26 mouse cellular contexts compared by ENCODE assay signal in the genomic region with DNA sequence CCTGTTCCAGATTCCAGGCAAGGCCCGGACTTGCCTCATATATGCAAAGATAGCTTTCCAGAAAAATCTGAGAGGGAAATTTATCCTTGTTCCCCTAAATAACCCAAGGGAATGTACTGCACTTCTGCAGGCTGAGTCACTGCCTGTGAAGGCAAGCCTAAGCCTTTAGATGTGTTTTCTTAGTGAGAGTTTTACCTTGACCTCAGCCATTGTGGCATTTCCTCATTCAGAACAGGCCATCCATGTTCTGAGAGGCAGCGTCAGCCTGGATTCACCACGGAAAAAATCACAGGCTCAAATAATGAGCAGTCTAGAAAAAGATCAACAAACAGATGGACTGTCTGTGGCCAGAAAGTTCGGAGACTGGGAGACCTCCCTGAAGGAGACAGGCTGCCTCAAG.
A peak's percentile ranks its signal among the peaks of the same experiment; 100 is the strongest.
DNase-seq lines count a peak whose midpoint lies in the region; ATAC-seq and TF ChIP-seq lines count a peak whose summit lies in the region.
"Had no signal": no experiment of that assay in that cellular context is flagged by ENCODE, and none has a peak within 500 bp of the region (broad histone marks: within the 10 kb centered on the region; RNA-seq: fewer than 3 reads in every experiment).

No protein-coding gene starts in this region.

- H3K9ac ChIP-seq in intestine, embryonic 16.5 days (ENCODE audit: low read depth, low read length): no peak overlapping the region
- H3K9ac ChIP-seq in intestine, postnatal 0 days (ENCODE audit: low read depth, low read length): no peak overlapping the region
- H3K9ac ChIP-seq: embryonic facial prominence, embryonic 13.5 days; forebrain, embryonic 12.5 days; forebrain, postnatal 0 days; heart, embryonic 15.5 days; midbrain, embryonic 13.5 days; neural tube, embryonic 13.5 days had no signal

- H3K4me1 ChIP-seq in intestine, embryonic 16.5 days (ENCODE audit: control insufficient read depth, insufficient read depth, low read length): peaks cover 4% of the 10 kb centered on the region
- no peaks in the 10 kb centered on the region for H3K4me1 ChIP-seq in intestine, postnatal 0 days (replicated peaks; ENCODE audit: control insufficient read depth, insufficient read depth, low read length)
- H3K4me1 ChIP-seq in heart, embryonic 10.5 days: peaks cover 9% of the 10 kb centered on the region; the same call in 1 of the 2 replicates
- H3K4me1 ChIP-seq: heart, embryonic 15.5 days had no signal

- no peaks in the 10 kb centered on the region for H3K27me3 ChIP-seq in intestine, embryonic 16.5 days (replicated peaks; ENCODE audit: control insufficient read depth, insufficient read depth, low read length)
- no peaks in the 10 kb centered on the region for H3K27me3 ChIP-seq in intestine, postnatal 0 days (replicated peaks; ENCODE audit: control insufficient read depth, insufficient read depth, low read length)
- no peaks in the 10 kb centered on the region for H3K27me3 ChIP-seq in Patski
- no peaks in the 10 kb centered on the region for H3K27me3 ChIP-seq in heart, embryonic 10.5 days (ENCODE audit: insufficient read depth, poor library complexity, severe bottlenecking)
- H3K27me3 ChIP-seq: CH12.LX; embryonic facial prominence, embryonic 13.5 days; heart, embryonic 15.5 days; midbrain, embryonic 13.5 days; neural tube, embryonic 13.5 days had no signal

- H3K36me3 ChIP-seq in intestine, embryonic 16.5 days (ENCODE audit: control insufficient read depth, insufficient read depth, low read length): no peaks in the 10 kb centered on the region
- no peaks in the 10 kb centered on the region for H3K36me3 ChIP-seq in intestine, postnatal 0 days (ENCODE audit: control insufficient read depth, insufficient read depth)
- H3K36me3 ChIP-seq in heart, embryonic 10.5 days: no peaks in the 10 kb centered on the region
- H3K36me3 ChIP-seq: embryonic facial prominence, embryonic 13.5 days; forebrain, embryonic 12.5 days; heart, embryonic 15.5 days; midbrain, embryonic 13.5 days; neural tube, embryonic 13.5 days had no signal

- H3K4me3 ChIP-seq in intestine, embryonic 16.5 days (ENCODE audit: low read length): no peak overlapping the region
- no peak overlapping the region for H3K4me3 ChIP-seq in intestine, postnatal 0 days (ENCODE audit: low read depth, low read length)
- H3K4me3 ChIP-seq in heart, embryonic 10.5 days: no peak overlapping the region
- H3K4me3 ChIP-seq: embryonic facial prominence, embryonic 13.5 days; forebrain, embryonic 12.5 days; heart, embryonic 15.5 days; midbrain, embryonic 13.5 days; neural tube, embryonic 13.5 days had no signal

- in situ Hi-C loops in Patski (cut with MboI; ENCODE audit: low pct_unique_long_range_greater_than_20kb): no loop called here

- no peak for ATAC-seq in intestine, embryonic 16.5 days
- no peak for ATAC-seq in intestine, postnatal 0 days
- ATAC-seq in Patski: peak; percentile 90
- ATAC-seq: forebrain, postnatal 0 days; midbrain, embryonic 13.5 days had no signal

- POLR2A ChIA-PET in Patski (lab: Charles Lee): no interaction called here

- H3K9me3 ChIP-seq in intestine, embryonic 16.5 days (ENCODE audit: control insufficient read depth, low read length): no peaks in the 10 kb centered on the region
- H3K9me3 ChIP-seq in intestine, postnatal 0 days (ENCODE audit: control insufficient read depth): no peaks in the 10 kb centered on the region
- no peaks in the 10 kb centered on the region for H3K9me3 ChIP-seq in heart, embryonic 10.5 days
- H3K9me3 ChIP-seq: embryonic facial prominence, embryonic 13.5 days; forebrain, embryonic 12.5 days; heart, embryonic 15.5 days; midbrain, embryonic 13.5 days; neural tube, embryonic 13.5 days had no signal

- CTCF ChIA-PET in Patski (lab: Charles Lee): interaction anchor here (1.8 to 5.6 kb wide), 2 partner anchors 12 to 14 kb away, joined by 4 to 18 read pairs; no protein-coding TSS in a partner anchor

- TF ChIP-seq CTCF in intestine, postnatal 0 days (IDR thresholded peaks at IDR 0.05; ENCODE audit: low read depth): no peak
- TF ChIP-seq CTCF in Patski (IDR thresholded peaks at IDR 0.05): no peak

- DNase-seq in Muller cell, postnatal 12 days (ENCODE audit: inconsistent ontology term): peak; percentile 51
- DNase-seq in Patski (ENCODE audit: low read depth, low spot score): peak; percentile 63
- peak; percentile 5 for DNase-seq in brain, adult 2 months (ENCODE audit: low read depth, low spot score)
- no peak for DNase-seq in thymus, postnatal 0 days (ENCODE audit: low spot score)
- DNase-seq in heart, embryonic 10.5 days (ENCODE audit: low spot score): no peak
- DNase-seq in thymus, adult 18-20 months: no peak
- DNase-seq: cerebellum, adult 11 months; cerebellum, adult 9-10 months; embryo, embryonic 11 days; forebrain, postnatal 0 days; gastrocnemius, postnatal 14 days; kidney, adult 11 months; kidney, postnatal 10 days; layer of hippocampus, postnatal 36 days; left cerebral cortex, postnatal 4 days; lung, postnatal 4 days; thymus, postnatal 14 days had no signal

- 40% methylated on average over 4 of the region's 4 CpGs for WGBS in intestine, embryonic 16.5 days
- 50% methylated on average over 4 of the region's 4 CpGs for WGBS in intestine, postnatal 0 days
- WGBS in heart, embryonic 10.5 days: 57% methylated on average over 4 of the region's 4 CpGs

- no peak overlapping the region for H3K4me2 ChIP-seq in intestine, embryonic 16.5 days (ENCODE audit: low read depth, low read length)
- no peak overlapping the region for H3K4me2 ChIP-seq in intestine, postnatal 0 days (replicated peaks; ENCODE audit: low read depth)
- H3K4me2 ChIP-seq: embryonic facial prominence, embryonic 13.5 days; forebrain, embryonic 12.5 days; heart, embryonic 15.5 days; liver, embryonic 11.5 days; midbrain, embryonic 13.5 days; neural tube, embryonic 13.5 days had no signal

- H3K27ac ChIP-seq in intestine, embryonic 16.5 days (ENCODE audit: low read length): peak overlapping the region; percentile 30
- no peak overlapping the region for H3K27ac ChIP-seq in intestine, postnatal 0 days (ENCODE audit: low read depth, low read length)
- no peak overlapping the region for H3K27ac ChIP-seq in heart, embryonic 10.5 days
- H3K27ac ChIP-seq: embryonic facial prominence, embryonic 13.5 days; forebrain, embryonic 12.5 days; heart, embryonic 15.5 days; midbrain, embryonic 13.5 days; neural tube, embryonic 13.5 days had no signal

Comparison
In these comparisons a context has a peak if more than half of its experiments do, and no peak if none do; other contexts are left out.
1. DNase-seq: peak in Muller cell, postnatal 12 days (single experiment), Patski (single experiment) and brain, adult 2 months (single experiment); none in thymus, postnatal 0 days (single experiment), heart, embryonic 10.5 days (single experiment) and thymus, adult 18-20 months (0 of 2).